Mouse (Mus musculus) forebrain, embryonic 13.5 days (tissue): Measurements from ENCODE around the gene Arhgap32. TPM values are rescaled to one million over a fixed set of nuclear protein-coding genes. Genes with fewer than 3 reads are reported as not detected.
"Not testable (repeated sequence)": the region's sequence is repeated elsewhere in the genome, so short reads cannot be mapped to it uniquely, and the experiment has no call there.

Source experiments
- ATAC-seq: fragments of 200-750 bp; cut with Nextera tagmentation; 2 replicates; pipeline ENCODE4 v1.8.0; 2017
- H3K27ac ChIP-seq: fragments of 300-500 bp; sonication (generic); 2 replicates; pipeline ENCODE4 v1.5.1; 2015; ENCODE audit warnings: inconsistent platforms, mild to moderate bottlenecking, moderate library complexity
- H3K27me3 ChIP-seq: fragments of 300-500 bp; sonication (generic); 2 replicates; pipeline ENCODE4 v1.6.1; 2015; ENCODE audit warnings: mild to moderate bottlenecking, inconsistent platforms
- H3K36me3 ChIP-seq: fragments of 300-500 bp; sonication (generic); 2 replicates; pipeline ENCODE4 v1.6.1; 2015; ENCODE audit warnings: mild to moderate bottlenecking, inconsistent platforms; ENCODE audit not compliant: poor library complexity, severe bottlenecking
- H3K4me1 ChIP-seq: fragments of 300-500 bp; sonication (generic); 2 replicates; pipeline ENCODE4 v1.6.1; 2015; ENCODE audit warnings: inconsistent platforms
- H3K4me2 ChIP-seq: fragments of 300-500 bp; sonication (generic); 2 replicates; pipeline ENCODE4 v1.6.1; 2015; ENCODE audit warnings: inconsistent platforms, mild to moderate bottlenecking, moderate library complexity
- H3K4me3 ChIP-seq: fragments of 300-500 bp; sonication (generic); 2 replicates; pipeline ENCODE4 v1.5.1; 2015; ENCODE audit warnings: mild to moderate bottlenecking, inconsistent platforms
- H3K9ac ChIP-seq: fragments of 300-500 bp; sonication (generic); 2 replicates; pipeline ENCODE4 v1.6.1; 2015; ENCODE audit warnings: mild to moderate bottlenecking, inconsistent platforms
- H3K9me3 ChIP-seq: fragments of 300-500 bp; sonication (generic); replicated peaks from 2 replicates; pipeline ENCODE4 v1.6.1; 2016; ENCODE audit warnings: inconsistent platforms
- WGBS: fragments of 180-500 bp; shearing (Covaris S2); methylation state at CpG from one replicate; pipeline ENCODE4 v1.1.7; 2015; 5-methylcytosine and 5-hydroxymethylcytosine counted together
- polyA plus RNA-seq: library from polyadenylated mRNA; unstranded; fragments of >200 nt; fragmentation: Nextera tagmentation; extraction: Ambion mirVana; gene quantifications from 2 replicates; pipeline ENCODE4 v1.2.1, GENCODE M21; 2015

Arhgap32 gene
- polyA plus RNA-seq, 1 experiment from 2014 or later, result 7.5 TPM

- ATAC-seq, result no peak
- Histone ChIP-seq H3K36me3 (no peaks in the 10 kb centered on the region), H3K27ac (no peak overlapping the region), H3K4me3 (no peak overlapping the region), H3K9me3 (no peaks in the 10 kb centered on the region), H3K4me1 (no peaks in the 10 kb centered on the region), H3K4me2 (no peak overlapping the region), H3K27me3 (no peaks in the 10 kb centered on the region), H3K9ac (no peak overlapping the region)
- 82% methylated on average over 2 of the region's 2 CpGs for WGBS
These were observed 46.9 kb downstream of the Arhgap32 start for GRCm38 (mm10) chr9:32162792-32163191.

GRCm38 (mm10) chr9:32163820-32164219 is 47.9 kb downstream of the Arhgap32 start:
- not testable (repeated sequence) for H3K27ac ChIP-seq, H3K4me1 ChIP-seq, H3K9ac ChIP-seq, H3K4me2 ChIP-seq, H3K36me3 ChIP-seq, H3K9me3 ChIP-seq, ATAC-seq, H3K27me3 ChIP-seq, H3K4me3 ChIP-seq
- WGBS, result 75% methylated on average over 6 of the region's 6 CpGs

- Histone ChIP-seq H3K27ac (no peak overlapping the region), H3K9me3 (no peaks in the 10 kb centered on the region), H3K4me2 (no peak overlapping the region), H3K4me3 (no peak overlapping the region), H3K36me3 (no peaks in the 10 kb centered on the region), H3K27me3 (no peaks in the 10 kb centered on the region), H3K9ac (no peak overlapping the region), H3K4me1 (no peaks in the 10 kb centered on the region)
- ATAC-seq, result no peak
- WGBS, result 90% methylated on average over 5 of the region's 5 CpGs
These were observed 52.7 kb downstream of the Arhgap32 start for GRCm38 (mm10) chr9:32168546-32169137.

- WGBS, result 93% methylated on average over 8 of the region's 8 CpGs
- Histone ChIP-seq H3K9me3 (no peaks in the 10 kb centered on the region), H3K36me3 (0 out of 2 replicates have a peak, but pooled peaks cover 3% of the 10 kb centered on the region)
These were observed 54.8 kb downstream of the Arhgap32 start for GRCm38 (mm10) chr9:32170713-32171112.

GRCm38 (mm10) chr9:32176612-32177011 is 60.7 kb downstream of the Arhgap32 start:
- peaks cover 6% of the 10 kb centered on the region; the same call in 1 of the 2 replicates for H3K4me1 ChIP-seq
- peak; percentile 36; the same call in 1 of the 2 replicates for ATAC-seq
- no peaks in the 10 kb centered on the region for H3K27me3 ChIP-seq
- no peak overlapping the region for H3K4me3 ChIP-seq
- H3K4me2 ChIP-seq, result no peak overlapping the region
- WGBS, result 54% methylated on average over 4 of the region's 4 CpGs
- 0 out of 2 replicates have a peak, but pooled peaks cover 3% of the 10 kb centered on the region for H3K36me3 ChIP-seq
- H3K27ac ChIP-seq, result no peak overlapping the region
- no peaks in the 10 kb centered on the region for H3K9me3 ChIP-seq
- no peak overlapping the region for H3K9ac ChIP-seq

More at GRCm38 (mm10) chr9:32170713-32171112, 54.8 kb downstream of the Arhgap32 start:
- H3K9ac ChIP-seq, result no peak overlapping the region
- no peak overlapping the region for H3K4me2 ChIP-seq
- no peak overlapping the region for H3K4me3 ChIP-seq
- H3K27me3 ChIP-seq, result no peaks in the 10 kb centered on the region
- H3K27ac ChIP-seq, result no peak overlapping the region
- H3K4me1 ChIP-seq, result no peaks in the 10 kb centered on the region
- no peak for ATAC-seq

GRCm38 (mm10) chr9:32181170-32181569 is 65.2 kb downstream of the Arhgap32 start:
- H3K36me3 ChIP-seq, result peaks cover 22% of the 10 kb centered on the region
- WGBS, result 73% methylated on average over 2 of the region's 2 CpGs
- H3K4me1 ChIP-seq, result peaks cover 6% of the 10 kb centered on the region; the same call in 1 of the 2 replicates
- no peak for ATAC-seq
- no peaks in the 10 kb centered on the region for H3K9me3 ChIP-seq
- no peak overlapping the region for H3K9ac ChIP-seq
- H3K4me2 ChIP-seq, result no peak overlapping the region
- no peak overlapping the region for H3K27ac ChIP-seq
- H3K4me3 ChIP-seq, result no peak overlapping the region
- H3K27me3 ChIP-seq, result no peaks in the 10 kb centered on the region

GRCm38 (mm10) chr9:32186489-32186888 is 70.6 kb downstream of the Arhgap32 start:
- Histone ChIP-seq H3K4me2 (no peak overlapping the region), H3K36me3 (peaks cover 26% of the 10 kb centered on the region), H3K9ac (no peak overlapping the region), H3K9me3 (no peaks in the 10 kb centered on the region), H3K4me3 (no peak overlapping the region), H3K4me1 (no peaks in the 10 kb centered on the region), H3K27me3 (no peaks in the 10 kb centered on the region), H3K27ac (no peak overlapping the region)
- no peak for ATAC-seq
- 89% methylated on average over 2 of the region's 2 CpGs for WGBS

- no peak for ATAC-seq
- H3K27ac ChIP-seq, result no peak overlapping the region
- peaks cover 10% of the 10 kb centered on the region; the same call in 1 of the 2 replicates for H3K36me3 ChIP-seq
- peaks cover 7% of the 10 kb centered on the region; the same call in 1 of the 2 replicates for H3K4me1 ChIP-seq
- H3K9ac ChIP-seq, result no peak overlapping the region
- 11% methylated on average over 5 of the region's 5 CpGs for WGBS
- H3K27me3 ChIP-seq, result no peaks in the 10 kb centered on the region
- no peak overlapping the region for H3K4me3 ChIP-seq
- no peaks in the 10 kb centered on the region for H3K9me3 ChIP-seq
- H3K4me2 ChIP-seq, result no peak overlapping the region
These were observed 76.5 kb downstream of the Arhgap32 start for GRCm38 (mm10) chr9:32192295-32193073.

- Histone ChIP-seq H3K4me2 (no peak overlapping the region), H3K9me3 (no peaks in the 10 kb centered on the region), H3K4me3 (no peak overlapping the region), H3K27ac (no peak overlapping the region), H3K9ac (no peak overlapping the region), H3K27me3 (no peaks in the 10 kb centered on the region), H3K4me1 (no peaks in the 10 kb centered on the region), H3K36me3 (no peaks in the 10 kb centered on the region)
- 65% methylated on average over 7 of the region's 7 CpGs for whole genome bisulfite sequencing
- ATAC-seq, result no peak
These were observed 88.6 kb downstream of the Arhgap32 start for GRCm38 (mm10) chr9:32204450-32204990.

- H3K27ac ChIP-seq, result no peak overlapping the region
- no peaks in the 10 kb centered on the region for H3K27me3 ChIP-seq
- H3K9ac ChIP-seq, result no peak overlapping the region
- WGBS, result 94% methylated on average over 8 of the region's 8 CpGs
- no peak overlapping the region for H3K4me3 ChIP-seq
- no peaks in the 10 kb centered on the region for H3K4me1 ChIP-seq
- ATAC-seq, result no peak
- no peak overlapping the region for H3K4me2 ChIP-seq
- H3K36me3 ChIP-seq, result peaks cover 5% of the 10 kb centered on the region; the same call in 1 of the 2 replicates
- no peaks in the 10 kb centered on the region for H3K9me3 ChIP-seq
These were observed 91.2 kb downstream of the Arhgap32 start for GRCm38 (mm10) chr9:32207133-32207532.

GRCm38 (mm10) chr9:32208071-32208470 is 92.1 kb downstream of the Arhgap32 start:
- Histone ChIP-seq H3K4me1 (no peaks in the 10 kb centered on the region), H3K4me2 (no peak overlapping the region), H3K9me3 (no peaks in the 10 kb centered on the region), H3K27ac (no peak overlapping the region), H3K4me3 (no peak overlapping the region), H3K9ac (no peak overlapping the region), H3K36me3 (peaks cover 5% of the 10 kb centered on the region; the same call in 1 of the 2 replicates), H3K27me3 (no peaks in the 10 kb centered on the region)
- 71% methylated on average over 5 of the region's 5 CpGs for WGBS
- no peak for ATAC-seq

- H3K36me3 ChIP-seq, result no peaks in the 10 kb centered on the region
- no peaks in the 10 kb centered on the region for H3K27me3 ChIP-seq
- ATAC-seq, result no peak
- H3K4me3 ChIP-seq, result no peak overlapping the region
- H3K4me1 ChIP-seq, result peaks cover 8% of the 10 kb centered on the region; the same call in 1 of the 2 replicates
- H3K9ac ChIP-seq, result no peak overlapping the region
- no peak overlapping the region for H3K4me2 ChIP-seq
- no peak overlapping the region for H3K27ac ChIP-seq
- H3K9me3 ChIP-seq, result no peaks in the 10 kb centered on the region
- whole genome bisulfite sequencing, result 79% methylated on average over 5 of the region's 5 CpGs
These were observed 101.1 kb downstream of the Arhgap32 start for GRCm38 (mm10) chr9:32216820-32217567.
